8 mouse cellular contexts compared by ENCODE assay signal in genomic region chr15:84856006-84856995, GRCm38 (mm10). TPM values are rescaled to one million over a fixed set of nuclear protein-coding genes. Genes with fewer than 3 reads are reported as not detected.
DNase-seq lines count a peak whose midpoint lies in the region; ATAC-seq and TF ChIP-seq lines count a peak whose summit lies in the region.

Phf21b (minus strand) TSS chr15:84856049.

- WGBS in forebrain, embryonic 10.5 days = under 1% methylated on average over 72 of the region's 76 CpGs
- under 1% methylated on average over 76 of the region's 76 CpGs for WGBS in heart, embryonic 14.5 days
- WGBS in liver, embryonic 16.5 days (ENCODE audit: insufficient replicate concordance) = under 1% methylated on average over 76 of the region's 76 CpGs
- WGBS in neural tube, embryonic 13.5 days = under 1% methylated on average over 74 of the region's 76 CpGs

- peaks cover 1% of the 10 kb centered on the region; the same call in 1 of the 2 replicates for H3K36me3 ChIP-seq in forebrain, embryonic 10.5 days (replicated peaks)
- no peaks in the 10 kb centered on the region for H3K36me3 ChIP-seq in heart, embryonic 14.5 days (ENCODE audit: control insufficient read depth, insufficient read depth, low read length)
- no peaks in the 10 kb centered on the region for H3K36me3 ChIP-seq in liver, embryonic 16.5 days (ENCODE audit: control insufficient read depth, insufficient read depth)
- no peaks in the 10 kb centered on the region for H3K36me3 ChIP-seq in neural tube, embryonic 13.5 days

- ATAC-seq in heart, embryonic 14.5 days (ENCODE audit: insufficient number of reproducible peaks, insufficient read depth, low FRiP score, low read depth) = peak; percentile 66
- ATAC-seq in liver, embryonic 16.5 days (ENCODE audit: low read depth) = peak; percentile 73
- peak; percentile 68 for ATAC-seq in neural tube, embryonic 13.5 days (ENCODE audit: low read depth)

- DNase-seq in CD4-positive, CD25-positive, alpha-beta regulatory T cell, adult 2 months (ENCODE audit: low read depth, low spot score) = peak; percentile 90
- DNase-seq in brain, embryonic 14.5 days (ENCODE audit: low read depth) = peak; percentile 95
- DNase-seq in forebrain, embryonic 10.5 days (ENCODE audit: extremely low spot score, low spot score) = peak; percentile 91
- DNase-seq in kidney, postnatal 14 days = peak; percentile 92
- DNase-seq in telencephalon, adult 2 months (ENCODE audit: low read depth, low spot score) = peak; percentile 64

- no peaks in the 10 kb centered on the region for H3K9me3 ChIP-seq in forebrain, embryonic 10.5 days
- no peaks in the 10 kb centered on the region for H3K9me3 ChIP-seq in heart, embryonic 14.5 days (ENCODE audit: control insufficient read depth, low read length)
- no peaks in the 10 kb centered on the region for H3K9me3 ChIP-seq in liver, embryonic 16.5 days (replicated peaks; ENCODE audit: control insufficient read depth, low read length)
- H3K9me3 ChIP-seq in neural tube, embryonic 13.5 days = no peaks in the 10 kb centered on the region

- peak within 1 kb of the TSS; percentile 92 for H3K27ac ChIP-seq in forebrain, embryonic 10.5 days
- peak within 1 kb of the TSS; percentile 51 to 77; a peak in 3 of 4 replicates for H3K27ac ChIP-seq in heart, embryonic 14.5 days (replicated peaks in 1 of 2; ENCODE audit: control insufficient read depth in 1 of 2, insufficient read depth in 1 of 2, low read depth in 2 of 2, low read length in 2 of 2)
- H3K27ac ChIP-seq in liver, embryonic 16.5 days (ENCODE audit: low read length) = peak within 1 kb of the TSS; percentile 17; the same call in 1 of the 2 replicates
- H3K27ac ChIP-seq in neural tube, embryonic 13.5 days (replicated peaks) = peak within 1 kb of the TSS; percentile 99

- peaks cover 23% of the 10 kb centered on the region; the same call in 1 of the 2 replicates for H3K27me3 ChIP-seq in forebrain, embryonic 10.5 days (ENCODE audit: poor library complexity, severe bottlenecking)
- H3K27me3 ChIP-seq in heart, embryonic 14.5 days (ENCODE audit: control insufficient read depth, insufficient read depth, low read length) = peaks cover 31% of the 10 kb centered on the region
- H3K27me3 ChIP-seq in liver, embryonic 16.5 days (ENCODE audit: control insufficient read depth, insufficient read depth, low read depth, low read length) = peaks cover 64% of the 10 kb centered on the region
- H3K27me3 ChIP-seq in neural tube, embryonic 13.5 days = no peaks in the 10 kb centered on the region

- peak within 1 kb of the TSS; percentile 86 for H3K4me3 ChIP-seq in forebrain, embryonic 10.5 days
- H3K4me3 ChIP-seq in heart, embryonic 14.5 days (ENCODE audit: control insufficient read depth in 1 of 2, insufficient read depth in 1 of 2, low read depth in 1 of 2, low read length in 2 of 2) = peak within 1 kb of the TSS; percentile 69 to 90
- H3K4me3 ChIP-seq in liver, embryonic 16.5 days (ENCODE audit: low read depth, low read length) = peak within 1 kb of the TSS; percentile 61
- H3K4me3 ChIP-seq in neural tube, embryonic 13.5 days = peak within 1 kb of the TSS; percentile 84

- no peak for TF ChIP-seq CTCF in brain, embryonic 14.5 days (IDR thresholded peaks at IDR 0.05; ENCODE audit: borderline replicate concordance, extremely low read depth, insufficient read depth, insufficient read length)

- peaks cover 52% of the 10 kb centered on the region for H3K4me1 ChIP-seq in forebrain, embryonic 10.5 days
- H3K4me1 ChIP-seq in heart, embryonic 14.5 days (ENCODE audit: control insufficient read depth in 2 of 2, insufficient read depth in 2 of 2, low read length in 2 of 2) = peaks cover 14 to 26% of the 10 kb centered on the region in 2 experiments
- peaks cover 8% of the 10 kb centered on the region for H3K4me1 ChIP-seq in liver, embryonic 16.5 days (ENCODE audit: control insufficient read depth, low read depth, low read length)
- H3K4me1 ChIP-seq in neural tube, embryonic 13.5 days (replicated peaks) = peaks cover 39% of the 10 kb centered on the region

- H3K9ac ChIP-seq in heart, embryonic 14.5 days (ENCODE audit: low read length) = peak within 1 kb of the TSS; percentile 77
- H3K9ac ChIP-seq in liver, embryonic 16.5 days (ENCODE audit: low read depth, low read length) = peak within 1 kb of the TSS; percentile 52
- peak within 1 kb of the TSS; percentile 82 for H3K9ac ChIP-seq in neural tube, embryonic 13.5 days

- peak within 1 kb of the TSS; percentile 100 for H3K4me2 ChIP-seq in heart, embryonic 14.5 days (ENCODE audit: low read length)
- H3K4me2 ChIP-seq in liver, embryonic 16.5 days (ENCODE audit: low read depth, low read length) = peak within 1 kb of the TSS; percentile 83
- peak within 1 kb of the TSS; percentile 91 for H3K4me2 ChIP-seq in neural tube, embryonic 13.5 days

- peak; percentile 61; the same call in 1 of the 2 replicates for TF ChIP-seq POLR2A in brain, embryonic 14.5 days (IDR thresholded peaks at IDR 0.05; ENCODE audit: borderline replicate concordance, extremely low read depth, insufficient read depth, insufficient read length, poor library complexity, severe bottlenecking)

RNA-seq across cellular contexts. Expression of gene Phf21b, which starts in this region (rescaled TPM):
- 105 and 130 TPM in 2 replicates for polyA plus RNA-seq in brain, embryonic 14.5 days (2012; rRNA removed)
- 6.8 and 7.6 TPM in 2 replicates for polyA plus RNA-seq in forebrain, embryonic 10.5 days (2016; fragmentation: Nextera tagmentation; extraction: Ambion mirVana)
- 0.24 and 0.46 TPM in 2 replicates for polyA plus RNA-seq in heart, embryonic 14.5 days (2014; fragmentation: Nextera tagmentation; extraction: Ambion mirVana)
- not detected in 2 replicates for polyA plus RNA-seq in liver, embryonic 16.5 days (2015; fragmentation: Nextera tagmentation; extraction: Ambion mirVana)
- 11.5 and 12.6 TPM in 2 replicates for polyA plus RNA-seq in neural tube, embryonic 13.5 days (2015; fragmentation: Nextera tagmentation; extraction: Ambion mirVana)

Comparison
In these comparisons a context has a peak if more than half of its experiments do, and no peak if none do; other contexts are left out.
1. Peak in every context shown above with its lines: DNase-seq, ATAC-seq, H3K4me3 ChIP-seq and H3K27ac ChIP-seq.
2. Peak in ATAC-seq, H3K4me3 ChIP-seq, H3K27ac ChIP-seq, H3K9ac ChIP-seq and H3K4me2 ChIP-seq in heart, embryonic 14.5 days; RNA of the gene not detected or under 1 TPM.
3. Peak in ATAC-seq, H3K4me3 ChIP-seq, H3K27ac ChIP-seq, H3K9ac ChIP-seq and H3K4me2 ChIP-seq in liver, embryonic 16.5 days; RNA of the gene not detected or under 1 TPM.
4. H3K27ac ChIP-seq: peak in every context shown above with its lines; median percentile 99 in neural tube, embryonic 13.5 days; 92 in forebrain, embryonic 10.5 days; 64 in heart, embryonic 14.5 days; 17 in liver, embryonic 16.5 days.